Comparison of ENCODE assay signal across 22 mouse cellular contexts in the genomic region with DNA sequence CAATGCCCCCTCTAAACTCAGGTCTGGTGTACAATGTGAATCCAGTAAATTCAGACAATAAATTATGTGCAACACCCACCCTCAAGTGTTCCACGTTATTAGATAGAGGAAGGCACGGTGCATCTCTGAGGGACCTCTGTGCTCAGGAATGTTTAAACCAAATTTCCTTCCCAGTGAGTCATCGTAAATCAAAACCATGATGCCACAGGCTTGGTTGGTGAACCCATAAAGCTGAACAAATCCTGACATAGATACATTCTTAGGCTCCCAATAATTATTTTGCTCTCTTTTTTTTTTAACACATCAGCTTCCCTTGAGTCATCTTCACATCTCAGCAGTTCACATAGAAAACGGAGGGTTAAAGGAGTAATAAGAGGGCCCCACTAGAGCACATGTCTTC.
"Had no signal": no experiment of that assay in that cellular context is flagged by ENCODE, and none has a peak within 500 bp of the region (broad histone marks: within the 10 kb centered on the region; RNA-seq: fewer than 3 reads in every experiment).

No protein-coding gene starts in this region.

- H3K27me3 ChIP-seq: limb, embryonic 13.5 days; liver, embryonic 12.5 days; liver, embryonic 15.5 days; lung, embryonic 15.5 days; megakaryocyte, embryonic 14.5 days had no signal

- H3K4me2 ChIP-seq: limb, embryonic 13.5 days; liver, embryonic 12.5 days; liver, embryonic 15.5 days; lung, embryonic 15.5 days had no signal

- H3K9me3 ChIP-seq: limb, embryonic 10.5 days; limb, embryonic 13.5 days; liver, embryonic 12.5 days; liver, embryonic 15.5 days; lung, embryonic 15.5 days; megakaryocyte, embryonic 14.5 days; midbrain, embryonic 10.5 days had no signal

- ATAC-seq: inflammation-experienced regulatory T-cells, adult 6 months; intestine, embryonic 16.5 days; liver, embryonic 12.5 days had no signal

- H3K4me1 ChIP-seq: liver, embryonic 12.5 days; liver, embryonic 15.5 days; megakaryocyte, embryonic 14.5 days; midbrain, embryonic 10.5 days had no signal

- H3K27ac ChIP-seq: limb, embryonic 10.5 days; limb, embryonic 13.5 days; liver, embryonic 12.5 days; liver, embryonic 15.5 days; lung, embryonic 15.5 days; midbrain, embryonic 10.5 days; stomach, postnatal 0 days had no signal

- H3K36me3 ChIP-seq: limb, embryonic 10.5 days; limb, embryonic 13.5 days; liver, embryonic 12.5 days; liver, embryonic 15.5 days; lung, embryonic 15.5 days; midbrain, embryonic 10.5 days had no signal

- DNase-seq: layer of hippocampus, adult 9-11 months; liver; lung, adult 18-20 months; lung, postnatal 10 days; lung, postnatal 36 days; midbrain, embryonic 14.5 days; right cerebral cortex, adult 18-20 months; right cerebral cortex, postnatal 14 days; right cerebral cortex, postnatal 4 days; thymus, adult 2 months; thymus, postnatal 14 days; thymus, postnatal 4 days had no signal

- H3K4me3 ChIP-seq: limb, embryonic 10.5 days; limb, embryonic 13.5 days; liver, embryonic 12.5 days; liver, embryonic 15.5 days; lung, embryonic 15.5 days; megakaryocyte, embryonic 14.5 days; midbrain, embryonic 10.5 days had no signal

- H3K9ac ChIP-seq: limb, embryonic 13.5 days; liver, embryonic 12.5 days; liver, embryonic 15.5 days; lung, embryonic 15.5 days had no signal
